Comparison of ENCODE assay signal across 9 mouse cellular contexts in genomic region chr2:6349256-6350092, GRCm38 (mm10). TPM values are rescaled to one million over a fixed set of nuclear protein-coding genes. Genes with fewer than 3 reads are reported as not detected.
DNase-seq lines count a peak whose midpoint lies in the region; ATAC-seq and TF ChIP-seq lines count a peak whose summit lies in the region.
"Had no signal": no experiment of that assay in that cellular context is flagged by ENCODE, and none has a peak within 500 bp of the region (broad histone marks: within the 10 kb centered on the region; RNA-seq: fewer than 3 reads in every experiment).

No protein-coding gene starts in this region.

- H3K27me3 ChIP-seq in MEL (ENCODE audit: control insufficient read depth in 1 of 2, insufficient read depth in 2 of 2, low read length in 2 of 2), result no peaks in the 10 kb centered on the region
- no peaks in the 10 kb centered on the region for H3K27me3 ChIP-seq in limb, embryonic 15.5 days

- 0 out of 2 replicates have a peak, but pooled peaks have one; percentile 30 for ATAC-seq in limb, embryonic 15.5 days (ENCODE audit: insufficient number of reproducible peaks, low FRiP score, low TSS enrichment, low read depth)
- ATAC-seq in erythroblast, adult 5-6 weeks (replicated peaks; ENCODE audit: low FRiP score, poor library complexity, severe bottlenecking), result no peak
- no peak for ATAC-seq in CD4-positive, CD25-positive, alpha-beta regulatory T cell, adult 4 months

- TF ChIP-seq CTCF in MEL (IDR thresholded peaks at IDR 0.05 in 2 of 3, conservative IDR thresholded peaks at IDR 0.05 in 1 of 3; ENCODE audit: control insufficient read depth in 1 of 3, insufficient read depth in 1 of 3, low read depth in 2 of 3, low read length in 3 of 3, poor library complexity in 1 of 3, severe bottlenecking in 1 of 3), result no peak

- no peak overlapping the region for H3K9ac ChIP-seq in MEL (ENCODE audit: control insufficient read depth, low read depth, low read length, poor library complexity, severe bottlenecking)
- no peak overlapping the region for H3K9ac ChIP-seq in limb, embryonic 15.5 days

- no peak for TF ChIP-seq EP300 in MEL (IDR thresholded peaks at IDR 0.05; ENCODE audit: low read depth in 1 of 2, low read length in 2 of 2)

- no peak overlapping the region for H3K4me2 ChIP-seq in limb, embryonic 15.5 days

- no peak for TF ChIP-seq RAD21 in MEL (IDR thresholded peaks at IDR 0.05; ENCODE audit: low read depth, low read length)

- WGBS in limb, embryonic 15.5 days, result 69% methylated on average over 11 of the region's 11 CpGs

- H3K9me3 ChIP-seq in MEL (replicated peaks; ENCODE audit: insufficient read depth, low read length), result no peaks in the 10 kb centered on the region
- H3K9me3 ChIP-seq in limb, embryonic 15.5 days, result no peaks in the 10 kb centered on the region
- H3K9me3 ChIP-seq: G1E had no signal

- peaks cover 2 to 26% of the 10 kb centered on the region in 2 experiments; a peak in 2 of 4 replicates for H3K36me3 ChIP-seq in MEL (ENCODE audit: control insufficient read depth in 1 of 2, insufficient read depth in 2 of 2, low read length in 2 of 2)
- H3K36me3 ChIP-seq in limb, embryonic 15.5 days, result no peaks in the 10 kb centered on the region

- peaks cover 13 to 16% of the 10 kb centered on the region in 2 experiments for H3K4me1 ChIP-seq in MEL (ENCODE audit: control insufficient read depth in 1 of 2, insufficient read depth in 2 of 2, low read length in 2 of 2)
- H3K4me1 ChIP-seq in limb, embryonic 15.5 days, result peaks cover 24% of the 10 kb centered on the region

- H3K27ac ChIP-seq in MEL (ENCODE audit: control insufficient read depth, low read depth, low read length), result no peak overlapping the region
- H3K27ac ChIP-seq in limb, embryonic 15.5 days, result no peak overlapping the region

- DNase-seq in heart, postnatal 10 days, result peak; percentile 8 to 38
- DNase-seq in heart, adult 8-10 months (ENCODE audit: low spot score), result no peak
- no peak for DNase-seq in MEL (ENCODE audit: low read depth, low spot score)
- DNase-seq in cerebellum, postnatal 36 days, result peak; percentile 55 to 63
- no peak for DNase-seq in embryo, embryonic 10.5 days (ENCODE audit: low spot score)

- no peak for TF ChIP-seq POLR2A in MEL (IDR thresholded peaks at IDR 0.05; ENCODE audit: control insufficient read depth in 1 of 2, insufficient read depth in 1 of 2, low read depth in 1 of 2, low read length in 2 of 2, poor library complexity in 1 of 2)

- peaks cover 10% of the 10 kb centered on the region for H3K79me2 ChIP-seq in MEL (ENCODE audit: control insufficient read depth, insufficient read depth, low read length, poor library complexity)

- no peak overlapping the region for H3K4me3 ChIP-seq in MEL (ENCODE audit: control insufficient read depth in 1 of 2, insufficient read depth in 1 of 2, low read depth in 2 of 2, low read length in 2 of 2)
- no peak overlapping the region for H3K4me3 ChIP-seq in limb, embryonic 15.5 days

- intact Hi-C loops in heart, postnatal 10 days (cut with DNase I), result no loop called here

TF ChIP-seq in MEL, 35 proteins besides CTCF, POLR2A, EP300 and RAD21:
- TF ChIP-seq ETS1 (IDR thresholded peaks at IDR 0.05; ENCODE audit: low read depth, low read length) (peak; percentile 40; the same call in 1 of the 2 replicates), NRF1 (IDR thresholded peaks at IDR 0.05; ENCODE audit: insufficient read depth, low read depth, low read length, poor library complexity, severe bottlenecking) (no peak)

RNA-seq across cellular contexts. Expression of gene Usp6nl, which starts 27.0 kb away (rescaled TPM):
- 10 to 100 TPM; 13.6 to 14.6 TPM for total RNA-seq in heart, postnatal 10 days (2021)
- 1 to 10 TPM; 5.1 to 6.8 (median 5.5) TPM for total RNA-seq in heart, adult 8-10 months (2022)
- 8.9 and 11.2 TPM in 2 replicates for total RNA-seq in MEL (2012; rRNA removed)
- polyA plus RNA-seq in MEL (2012; ENCODE audit: insufficient read depth in 1 of 2, insufficient read length in 2 of 2, low read depth in 1 of 2, low replicate concordance in 2 of 2, missing spikeins in 1 of 2), result 10 to 100 TPM; 24.8 to 67.1 TPM
- polyA plus RNA-seq in limb, embryonic 15.5 days (2015; fragmentation: Nextera tagmentation; extraction: Ambion mirVana), result 8.7 TPM in 2 replicates
- total RNA-seq in erythroblast, adult 5-6 weeks (2015; ENCODE audit: low replicate concordance), result 5.0 and 5.8 TPM in 2 replicates
- 6.5 and 17.1 TPM in 2 replicates for total RNA-seq in erythroblast, adult 5-6 weeks (2017; ENCODE audit: low replicate concordance)
- polyA plus RNA-seq in CD4-positive, CD25-positive, alpha-beta regulatory T cell, adult 4 months (2017; shearing (Covaris generic)), result 10 to 100 TPM in 1 of 2 experiments, 1 to 10 TPM in 1; 7.7 to 10.2 TPM

Comparison
In these comparisons a context has a peak if more than half of its experiments do, and no peak if none do; other contexts are left out.
1. DNase-seq: peak in heart, postnatal 10 days (2 of 2) and cerebellum, postnatal 36 days (2 of 2); none in heart, adult 8-10 months (single experiment), MEL (single experiment) and embryo, embryonic 10.5 days (single experiment).